22 mouse cellular contexts compared by ENCODE assay signal in genomic region chr1:118597475-118598213, GRCm38 (mm10). TPM values are rescaled to one million over a fixed set of nuclear protein-coding genes. Genes with fewer than 3 reads are reported as not detected.
DNase-seq lines count a peak whose midpoint lies in the region; ATAC-seq lines count a peak whose summit lies in the region.
"Had no signal": no experiment of that assay in that cellular context is flagged by ENCODE, and none has a peak within 500 bp of the region (broad histone marks: within the 10 kb centered on the region; RNA-seq: fewer than 3 reads in every experiment).

No protein-coding gene starts in this region.

- 48% methylated on average over 2 of the region's 2 CpGs for WGBS in lung, embryonic 16.5 days
- 73% methylated on average over 2 of the region's 2 CpGs for WGBS in embryonic facial prominence, embryonic 15.5 days
- 54% methylated on average over 2 of the region's 2 CpGs for WGBS in stomach, embryonic 16.5 days

- no peak overlapping the region for H3K4me2 ChIP-seq in lung, embryonic 16.5 days (ENCODE audit: low read depth, low read length)
- H3K4me2 ChIP-seq in embryonic facial prominence, embryonic 15.5 days (replicated peaks) = no peak overlapping the region
- H3K4me2 ChIP-seq in stomach, embryonic 16.5 days (ENCODE audit: low read depth, low read length) = no peak overlapping the region
- H3K4me2 ChIP-seq: embryonic facial prominence, embryonic 13.5 days; hindbrain, embryonic 15.5 days; midbrain, embryonic 12.5 days; neural tube, embryonic 15.5 days had no signal

- peak; percentile 20 for DNase-seq in cerebellum, adult 9-10 months
- no peak for DNase-seq in lung, postnatal 4 days
- no peak for DNase-seq in left cerebral cortex, postnatal 36 days (ENCODE audit: low spot score in 2 of 2)
- DNase-seq: adrenal gland, postnatal 25 days; forebrain, postnatal 0 days; gastrocnemius, postnatal 25 days; heart, postnatal 4 days; kidney, adult 2 months; liver had no signal

- peaks cover 45% of the 10 kb centered on the region for H3K36me3 ChIP-seq in lung, embryonic 16.5 days (ENCODE audit: control insufficient read depth, insufficient read depth, low read length)
- peaks cover 78% of the 10 kb centered on the region for H3K36me3 ChIP-seq in embryonic facial prominence, embryonic 15.5 days
- H3K36me3 ChIP-seq in stomach, embryonic 16.5 days (ENCODE audit: control insufficient read depth, insufficient read depth, low read length) = peaks cover 9% of the 10 kb centered on the region; the same call in 1 of the 2 replicates

- H3K9ac ChIP-seq in lung, embryonic 16.5 days (ENCODE audit: low read length) = no peak overlapping the region
- no peak overlapping the region for H3K9ac ChIP-seq in embryonic facial prominence, embryonic 15.5 days
- H3K9ac ChIP-seq in stomach, embryonic 16.5 days (ENCODE audit: low read length) = no peak overlapping the region
- H3K9ac ChIP-seq: embryonic facial prominence, embryonic 13.5 days; forebrain, postnatal 0 days; hindbrain, embryonic 15.5 days; midbrain, embryonic 12.5 days; neural tube, embryonic 15.5 days had no signal

- H3K27ac ChIP-seq in lung, embryonic 16.5 days (ENCODE audit: low read length) = peak overlapping the region; percentile 39
- H3K27ac ChIP-seq in embryonic facial prominence, embryonic 15.5 days (replicated peaks) = peak overlapping the region; percentile 7; the same call in 1 of the 2 replicates
- H3K27ac ChIP-seq in stomach, embryonic 16.5 days (ENCODE audit: low read length) = peak overlapping the region; percentile 58
- H3K27ac ChIP-seq: forebrain, embryonic 10.5 days; hindbrain, embryonic 15.5 days; kidney, postnatal 0 days; limb, embryonic 10.5 days; midbrain, embryonic 12.5 days; neural tube, embryonic 15.5 days had no signal

- H3K4me1 ChIP-seq in lung, embryonic 16.5 days (replicated peaks; ENCODE audit: control insufficient read depth, insufficient read depth, low read length) = no peaks in the 10 kb centered on the region
- H3K4me1 ChIP-seq in embryonic facial prominence, embryonic 15.5 days = no peaks in the 10 kb centered on the region
- H3K4me1 ChIP-seq in stomach, embryonic 16.5 days (ENCODE audit: control insufficient read depth, insufficient read depth, low read length) = no peaks in the 10 kb centered on the region
- H3K4me1 ChIP-seq: forebrain, embryonic 10.5 days; hindbrain, embryonic 15.5 days; limb, embryonic 10.5 days; midbrain, embryonic 12.5 days; neural tube, embryonic 15.5 days had no signal

- intact Hi-C loops in left cerebral cortex, postnatal 36 days (cut with DNase I) = no loop called here

- no peaks in the 10 kb centered on the region for H3K9me3 ChIP-seq in lung, embryonic 16.5 days (ENCODE audit: control insufficient read depth, low read length)
- no peaks in the 10 kb centered on the region for H3K9me3 ChIP-seq in embryonic facial prominence, embryonic 15.5 days (replicated peaks)
- no peaks in the 10 kb centered on the region for H3K9me3 ChIP-seq in stomach, embryonic 16.5 days (replicated peaks; ENCODE audit: control insufficient read depth, low read length)
- H3K9me3 ChIP-seq: embryonic facial prominence, embryonic 13.5 days; forebrain, embryonic 10.5 days; hindbrain, embryonic 15.5 days; limb, embryonic 10.5 days; midbrain, embryonic 12.5 days; neural tube, embryonic 15.5 days had no signal

- H3K27me3 ChIP-seq in lung, embryonic 16.5 days (ENCODE audit: control insufficient read depth, insufficient read depth, low read depth, low read length) = no peaks in the 10 kb centered on the region
- H3K27me3 ChIP-seq in embryonic facial prominence, embryonic 15.5 days = no peaks in the 10 kb centered on the region
- no peaks in the 10 kb centered on the region for H3K27me3 ChIP-seq in stomach, embryonic 16.5 days (ENCODE audit: control insufficient read depth, insufficient read depth, low read length)
- H3K27me3 ChIP-seq: embryonic facial prominence, embryonic 13.5 days; hindbrain, embryonic 15.5 days; midbrain, embryonic 12.5 days; neural tube, embryonic 15.5 days had no signal

- no peak overlapping the region for H3K4me3 ChIP-seq in lung, embryonic 16.5 days (ENCODE audit: low read length)
- H3K4me3 ChIP-seq in embryonic facial prominence, embryonic 15.5 days (replicated peaks) = no peak overlapping the region
- H3K4me3 ChIP-seq in stomach, embryonic 16.5 days (replicated peaks; ENCODE audit: low read length) = no peak overlapping the region
- H3K4me3 ChIP-seq: embryonic facial prominence, embryonic 13.5 days; forebrain, embryonic 10.5 days; hindbrain, embryonic 15.5 days; limb, embryonic 10.5 days; midbrain, embryonic 12.5 days; neural tube, embryonic 15.5 days had no signal

- no peak for ATAC-seq in cerebellum, adult (ENCODE audit: insufficient number of reproducible peaks, low FRiP score, low TSS enrichment)
- ATAC-seq in lung, embryonic 16.5 days (ENCODE audit: low read depth) = no peak
- ATAC-seq in embryonic facial prominence, embryonic 15.5 days (ENCODE audit: insufficient number of reproducible peaks, low FRiP score, low TSS enrichment, low read depth) = no peak
- no peak for ATAC-seq in stomach, embryonic 16.5 days (ENCODE audit: insufficient read depth, low FRiP score)
- ATAC-seq in frontal cortex, adult (ENCODE audit: low TSS enrichment) = no peak
- ATAC-seq: forebrain, postnatal 0 days had no signal

RNA-seq across cellular contexts. Expression of gene Tfcp2l1, which starts 30.1 kb away (rescaled TPM):
- 0.90 and 2.1 TPM in 2 replicates for polyA plus RNA-seq in lung, embryonic 16.5 days (2015; fragmentation: Nextera tagmentation; extraction: Ambion mirVana)
- polyA plus RNA-seq in embryonic facial prominence, embryonic 15.5 days (2015; fragmentation: Nextera tagmentation; extraction: Ambion mirVana) = 1.0 and 1.4 TPM in 2 replicates
- polyA plus RNA-seq in stomach, embryonic 16.5 days (2015; fragmentation: Nextera tagmentation; extraction: Ambion mirVana) = 2.2 and 2.8 TPM in 2 replicates
- total RNA-seq in left cerebral cortex, postnatal 36 days (2021) = 1 to 10 TPM; 2.5 to 2.9 TPM
- total RNA-seq: megakaryocyte, adult 5-6 weeks had no signal

Comparison
In these comparisons a context has a peak if more than half of its experiments do, and no peak if none do; other contexts are left out.
1. H3K27ac ChIP-seq: peak in every context shown above with its lines; median percentile 58 in stomach, embryonic 16.5 days; 39 in lung, embryonic 16.5 days; 7 in embryonic facial prominence, embryonic 15.5 days.